Mouse (Mus musculus): Measurements from ENCODE around the gene Prpf6. TPM values are rescaled to one million over a fixed set of nuclear protein-coding genes. Genes with fewer than 3 reads are reported as not detected.
A peak's percentile ranks its signal among the peaks of the same experiment; 100 is the strongest.

Gene Prpf6
- polyA plus RNA-seq, 1 experiment = 12.6 TPM

- Histone ChIP-seq H3K27me3 (replicated peaks) (no peaks in the 10 kb centered on the region), H3K36me3 (replicated peaks; ENCODE audit: low read length) (peaks cover 65% of the 10 kb centered on the region), H3K4me3 (replicated peaks) (peak overlapping the region; percentile 48), H3K4me1 (peaks cover 64% of the 10 kb centered on the region), H3K9me3 (no peaks in the 10 kb centered on the region)
- TF ChIP-seq GATA1 (IDR thresholded peaks at IDR 0.05; ENCODE audit: borderline replicate concordance, low read length) = no peak
- TF ChIP-seq FLI1 (IDR thresholded peaks at IDR 0.05; ENCODE audit: low read length) = no peak
Observed at GRCm38 (mm10) chr2:181578790-181579618, 12.7 kb upstream of the Prpf6 start.

GRCm38 (mm10) chr2:181579681-181580080 lies 12.0 kb upstream of the Prpf6 start:
- Histone ChIP-seq H3K36me3 (replicated peaks; ENCODE audit: low read length) (peaks cover 65% of the 10 kb centered on the region), H3K9me3 (no peaks in the 10 kb centered on the region), H3K4me3 (replicated peaks) (no peak overlapping the region), H3K27me3 (replicated peaks) (no peaks in the 10 kb centered on the region), H3K4me1 (peaks cover 63% of the 10 kb centered on the region)
- TF ChIP-seq FLI1 (IDR thresholded peaks at IDR 0.05; ENCODE audit: low read length) = no peak
- no peak for TF ChIP-seq GATA1 (IDR thresholded peaks at IDR 0.05; ENCODE audit: borderline replicate concordance, low read length)

- Histone ChIP-seq H3K36me3 (replicated peaks; ENCODE audit: low read length) (peaks cover 65% of the 10 kb centered on the region), H3K4me1 (peaks cover 61% of the 10 kb centered on the region), H3K9me3 (no peaks in the 10 kb centered on the region), H3K4me3 (replicated peaks) (peak overlapping the region; percentile 94), H3K27me3 (replicated peaks) (no peaks in the 10 kb centered on the region)
- TF ChIP-seq FLI1 (IDR thresholded peaks at IDR 0.05; ENCODE audit: low read length) (no peak), GATA1 (IDR thresholded peaks at IDR 0.05; ENCODE audit: borderline replicate concordance, low read length) (no peak)
Observed at GRCm38 (mm10) chr2:181580131-181580772, 11.4 kb upstream of the Prpf6 start.

- Histone ChIP-seq H3K36me3 (replicated peaks; ENCODE audit: low read length) (peaks cover 65% of the 10 kb centered on the region), H3K4me1 (peaks cover 61% of the 10 kb centered on the region)
Observed at GRCm38 (mm10) chr2:181581016-181581401, 10.7 kb upstream of the Prpf6 start.

GRCm38 (mm10) chr2:181581402-181582120 lies 10.1 kb upstream of the Prpf6 start:
- Histone ChIP-seq H3K4me1 (peaks cover 55% of the 10 kb centered on the region), H3K9me3 (no peaks in the 10 kb centered on the region), H3K4me3 (replicated peaks) (peak overlapping the region; percentile 94), H3K36me3 (replicated peaks; ENCODE audit: low read length) (peaks cover 68% of the 10 kb centered on the region), H3K27me3 (replicated peaks) (no peaks in the 10 kb centered on the region)
- TF ChIP-seq FLI1 (IDR thresholded peaks at IDR 0.05; ENCODE audit: low read length) = no peak
- TF ChIP-seq GATA1 (IDR thresholded peaks at IDR 0.05; ENCODE audit: borderline replicate concordance, low read length) = no peak

More at GRCm38 (mm10) chr2:181581016-181581401, 10.7 kb upstream of the Prpf6 start:
- peak overlapping the region; percentile 94 for H3K4me3 ChIP-seq (replicated peaks)
- TF ChIP-seq FLI1 (IDR thresholded peaks at IDR 0.05; ENCODE audit: low read length) = no peak; the same call in 1 of the 2 replicates
- no peak for TF ChIP-seq GATA1 (IDR thresholded peaks at IDR 0.05; ENCODE audit: borderline replicate concordance, low read length)
- H3K9me3 ChIP-seq = no peaks in the 10 kb centered on the region
- H3K27me3 ChIP-seq (replicated peaks) = no peaks in the 10 kb centered on the region

- Histone ChIP-seq H3K4me3 (replicated peaks) (peak overlapping the region; percentile 94), H3K27me3 (replicated peaks) (no peaks in the 10 kb centered on the region), H3K4me1 (peaks cover 47% of the 10 kb centered on the region), H3K36me3 (replicated peaks; ENCODE audit: low read length) (peaks cover 71% of the 10 kb centered on the region), H3K9me3 (no peaks in the 10 kb centered on the region)
- TF ChIP-seq GATA1 (IDR thresholded peaks at IDR 0.05; ENCODE audit: borderline replicate concordance, low read length) = no peak
- no peak for TF ChIP-seq FLI1 (IDR thresholded peaks at IDR 0.05; ENCODE audit: low read length)
Observed at GRCm38 (mm10) chr2:181582358-181582757, 9.3 kb upstream of the Prpf6 start.

GRCm38 (mm10) chr2:181582939-181583338 lies 8.7 kb upstream of the Prpf6 start:
- Histone ChIP-seq H3K36me3 (replicated peaks; ENCODE audit: low read length) (peaks cover 70% of the 10 kb centered on the region), H3K4me1 (peaks cover 43% of the 10 kb centered on the region), H3K4me3 (replicated peaks) (no peak overlapping the region), H3K9me3 (no peaks in the 10 kb centered on the region), H3K27me3 (replicated peaks) (no peaks in the 10 kb centered on the region)
- TF ChIP-seq FLI1 (IDR thresholded peaks at IDR 0.05; ENCODE audit: low read length) = no peak
- TF ChIP-seq GATA1 (IDR thresholded peaks at IDR 0.05; ENCODE audit: borderline replicate concordance, low read length) = no peak

GRCm38 (mm10) chr2:181583460-181584257 lies 8.0 kb upstream of the Prpf6 start:
- Histone ChIP-seq H3K9me3 (no peaks in the 10 kb centered on the region), H3K4me1 (peaks cover 42% of the 10 kb centered on the region), H3K27me3 (replicated peaks) (no peaks in the 10 kb centered on the region), H3K4me3 (replicated peaks) (no peak overlapping the region), H3K36me3 (replicated peaks; ENCODE audit: low read length) (peaks cover 70% of the 10 kb centered on the region)
- TF ChIP-seq FLI1 (IDR thresholded peaks at IDR 0.05; ENCODE audit: low read length) (no peak), GATA1 (IDR thresholded peaks at IDR 0.05; ENCODE audit: borderline replicate concordance, low read length) (no peak)

GRCm38 (mm10) chr2:181584411-181584942 lies 7.2 kb upstream of the Prpf6 start, which contains the start of gene Uckl1:
Gene Uckl1, minus strand, starts transcription at chr2:181584892.
- Histone ChIP-seq H3K36me3 (replicated peaks; ENCODE audit: low read length) (peaks cover 70% of the 10 kb centered on the region), H3K27me3 (replicated peaks) (no peaks in the 10 kb centered on the region), H3K4me1 (peaks cover 34% of the 10 kb centered on the region), H3K4me3 (replicated peaks) (no peak within 1 kb of the TSS), H3K9me3 (no peaks in the 10 kb centered on the region)
- no peak for TF ChIP-seq GATA1 (IDR thresholded peaks at IDR 0.05; ENCODE audit: borderline replicate concordance, low read length)
- no peak for TF ChIP-seq FLI1 (IDR thresholded peaks at IDR 0.05; ENCODE audit: low read length)

All from megakaryocyte, embryonic 14.5 days (primary cell).